Mouse (Mus musculus): ENCODE data around the gene Gab2.
"Not testable (repeated sequence)": the region's sequence is repeated elsewhere in the genome, so short reads cannot be mapped to it uniquely, and the experiment has no call there.

Gene Gab2

DNA sequence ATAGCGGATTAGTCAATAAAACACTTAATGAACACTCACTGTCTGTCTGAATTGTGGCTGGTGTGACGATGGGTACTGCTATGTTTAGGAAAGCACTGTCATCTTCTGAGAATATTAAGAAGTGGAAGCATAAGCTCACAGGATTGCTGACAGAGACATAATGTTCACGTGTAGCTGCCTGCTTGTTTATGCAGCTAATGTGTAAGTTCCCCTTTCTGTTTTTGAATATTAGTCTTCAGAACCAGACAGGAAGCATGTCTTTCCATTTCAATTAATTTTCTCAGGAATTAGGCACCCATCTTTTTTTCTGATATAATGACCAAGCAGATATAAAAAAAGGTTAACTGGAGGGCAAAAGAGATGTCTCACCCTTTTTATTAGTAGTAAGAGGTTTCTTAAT, 55.1 kb downstream of the Gab2 start:
- DNase-seq (ENCODE audit: low spot score), result no peak

DNA sequence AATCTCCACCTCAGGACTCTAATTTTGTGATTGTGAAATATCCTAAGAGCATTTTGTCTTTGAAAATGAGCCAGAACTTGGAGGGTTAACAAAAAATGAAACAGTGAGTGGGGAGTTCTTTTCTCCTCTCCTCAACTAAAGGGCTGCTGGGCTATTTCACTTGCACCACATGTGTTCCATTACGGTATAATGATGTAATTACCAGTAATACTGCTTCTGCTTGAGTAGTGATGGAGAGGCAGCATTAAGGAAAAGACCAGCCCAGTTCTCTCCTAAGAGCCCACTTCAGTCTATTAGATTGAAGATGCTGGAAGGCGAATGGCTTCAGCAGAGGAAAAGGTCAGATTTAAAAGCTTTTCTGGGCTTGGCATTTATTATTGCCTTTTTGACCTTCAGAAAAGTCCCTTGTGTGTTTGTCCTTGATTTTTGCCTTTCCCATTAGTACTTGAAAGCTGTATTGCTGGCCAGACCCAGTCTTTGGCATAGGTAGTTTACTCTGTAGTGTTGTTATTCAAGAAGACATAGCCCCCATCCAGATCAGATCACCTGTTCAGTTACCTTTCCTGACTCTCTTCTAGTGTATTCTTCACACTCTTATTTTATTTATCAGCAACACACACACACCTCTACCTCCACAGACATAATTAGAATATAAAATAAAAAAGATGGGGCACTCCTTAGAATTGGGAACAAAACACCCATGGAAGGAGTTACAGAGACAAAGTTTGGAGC, 69.9 kb downstream of the Gab2 start:
- no peak for DNase-seq (ENCODE audit: low spot score)

GRCm38 (mm10) chr7:97154756-97155487, 73.5 kb downstream of the Gab2 start:
- DNase-seq (ENCODE audit: low spot score), result no peak

DNA sequence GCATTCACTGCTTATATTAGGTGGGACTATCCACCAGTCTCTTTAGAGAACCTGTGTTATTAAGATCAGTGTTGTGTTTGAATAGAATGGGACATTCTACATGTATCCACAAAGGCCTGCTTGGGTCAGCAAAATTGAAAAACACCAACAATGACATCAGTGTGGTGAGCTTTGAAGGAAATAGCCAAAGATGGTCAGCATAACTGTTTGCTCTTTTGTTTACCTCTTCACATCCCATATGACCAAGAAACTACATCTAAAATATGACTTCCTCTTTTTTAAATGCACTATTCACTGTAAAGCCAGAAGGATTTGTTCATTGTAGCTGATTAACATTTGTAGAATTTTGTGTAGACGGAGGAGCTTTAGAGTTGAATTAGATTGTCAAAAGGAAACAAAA, 82.9 kb downstream of the Gab2 start:
- DNase-seq (ENCODE audit: low spot score), result no peak

GRCm38 (mm10) chr7:97171089-97171488, 89.7 kb downstream of the Gab2 start:
- no peak for DNase-seq (ENCODE audit: low spot score)

- DNase-seq (ENCODE audit: low spot score), result no peak
Observed at GRCm38 (mm10) chr7:97171719-97172118, 90.3 kb downstream of the Gab2 start.

DNA sequence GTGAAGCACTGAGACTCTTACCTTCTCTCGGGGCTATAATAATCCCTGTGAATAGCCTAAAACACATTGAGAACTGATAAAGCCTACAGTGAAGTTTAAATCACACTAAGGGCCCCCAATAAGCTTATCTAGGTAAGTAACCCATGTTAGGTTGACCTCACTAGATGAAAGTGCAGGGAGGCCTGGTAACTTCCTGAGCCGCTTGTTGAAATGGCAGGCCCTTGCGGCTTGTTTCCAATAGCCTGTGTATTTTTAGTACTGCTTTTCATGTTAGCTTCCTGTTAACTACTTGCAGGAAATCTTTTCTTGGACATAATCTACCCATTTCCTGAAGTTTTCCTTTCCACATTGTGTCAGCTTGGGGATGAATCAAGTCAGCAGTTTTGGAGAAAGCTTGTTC, 90.7 kb downstream of the Gab2 start:
- no peak for DNase-seq (ENCODE audit: low spot score)

- no peak for DNase-seq (ENCODE audit: low spot score)
Observed at GRCm38 (mm10) chr7:97181931-97182330, 100.5 kb downstream of the Gab2 start.

- no peak for DNase-seq (ENCODE audit: low spot score)
Observed at GRCm38 (mm10) chr7:97183426-97183825, 102.0 kb downstream of the Gab2 start.

GRCm38 (mm10) chr7:97184005-97184404, 102.6 kb downstream of the Gab2 start:
- DNase-seq (ENCODE audit: low spot score), result no peak

DNA sequence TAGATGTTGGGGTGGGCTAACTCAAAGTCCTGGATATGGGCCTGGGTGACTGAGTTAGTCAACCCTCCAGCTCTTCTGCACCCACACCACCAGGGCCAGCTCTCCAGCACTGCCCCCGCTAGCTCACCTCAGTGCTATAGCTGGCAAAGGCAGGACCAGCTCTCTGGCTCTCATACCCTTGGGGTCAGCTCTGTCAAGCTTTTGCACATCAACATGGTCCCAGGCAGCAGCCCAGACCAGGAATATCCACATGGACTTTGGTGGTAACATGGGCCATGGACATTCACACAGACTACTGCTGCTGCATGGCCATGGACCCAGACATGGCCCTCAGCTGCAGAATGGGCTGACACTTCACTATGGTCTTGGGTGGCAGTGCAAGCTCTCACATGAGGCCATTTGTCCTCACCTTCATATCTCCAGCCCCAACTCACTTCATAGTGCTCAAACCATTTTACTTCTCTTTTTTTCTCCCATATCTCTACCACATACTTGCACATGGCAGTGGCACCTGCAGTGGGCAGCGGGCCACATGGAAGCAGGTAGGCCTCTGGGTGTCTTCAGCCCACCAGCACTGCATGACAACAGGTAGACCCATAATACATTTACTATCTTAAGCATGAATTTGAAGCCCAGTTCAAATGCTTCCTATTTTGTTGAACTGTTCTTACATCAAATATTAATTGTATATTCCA, 106.1 kb downstream of the Gab2 start:
- no peak for DNase-seq (ENCODE audit: low spot score)

- DNase-seq (ENCODE audit: low spot score), result no peak
Observed at GRCm38 (mm10) chr7:97189116-97189515, 107.7 kb downstream of the Gab2 start.

DNA sequence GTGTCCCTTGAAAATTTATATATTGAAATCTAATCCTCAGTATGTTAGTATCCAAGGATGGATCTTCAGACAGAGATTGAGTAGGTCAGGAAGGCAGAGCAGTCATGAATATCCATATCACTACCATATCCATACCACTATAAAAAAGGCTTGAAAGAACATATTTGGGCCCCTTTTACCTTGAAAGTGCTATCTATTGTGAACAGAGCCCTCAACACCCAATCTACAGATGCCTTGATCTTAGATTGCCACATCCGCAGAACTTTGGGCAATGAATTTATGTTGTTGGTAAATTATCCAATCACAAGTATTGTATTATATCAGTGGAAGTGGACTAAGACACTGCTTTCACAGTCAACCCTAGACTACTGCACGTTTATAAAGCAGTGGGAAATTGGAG, 122.5 kb downstream of the Gab2 start:
- DNase-seq (ENCODE audit: low spot score), result no peak

- DNase-seq (ENCODE audit: low spot score), result no peak
Observed at GRCm38 (mm10) chr7:97208811-97209549, 127.6 kb downstream of the Gab2 start.

DNA sequence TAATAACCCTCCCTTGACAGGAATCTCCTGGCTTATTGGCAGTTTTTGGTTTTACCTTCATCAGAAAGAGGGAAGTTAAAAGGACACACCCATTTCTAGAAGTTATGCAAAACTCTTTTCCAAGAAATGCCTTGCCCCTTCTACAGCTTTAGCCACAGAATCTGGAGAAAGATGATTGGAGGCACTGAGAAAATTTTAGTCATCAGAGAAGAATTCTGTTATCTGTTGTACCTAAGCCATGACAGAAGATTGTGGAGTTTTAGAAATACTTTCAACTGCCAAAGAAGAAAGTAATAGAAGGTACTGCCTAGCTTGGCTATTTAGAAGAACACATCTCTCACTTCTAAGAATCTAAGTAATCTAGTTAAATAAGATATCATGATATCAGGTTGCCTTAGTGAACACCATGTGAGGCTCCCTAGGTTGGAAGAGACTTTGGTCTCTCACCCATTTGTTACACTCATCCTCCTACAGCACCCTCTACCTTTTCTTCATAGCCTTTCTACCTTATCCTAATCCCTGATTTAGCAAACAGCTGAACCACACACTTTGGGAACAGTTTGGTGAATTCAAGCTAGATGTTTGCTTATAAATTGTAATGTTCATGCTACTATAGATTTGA, 128.8 kb downstream of the Gab2 start:
- DNase-seq (ENCODE audit: low spot score), result no peak

- DNase-seq (ENCODE audit: low spot score), result no peak
Observed at GRCm38 (mm10) chr7:97211117-97211516, 129.7 kb downstream of the Gab2 start.

DNA sequence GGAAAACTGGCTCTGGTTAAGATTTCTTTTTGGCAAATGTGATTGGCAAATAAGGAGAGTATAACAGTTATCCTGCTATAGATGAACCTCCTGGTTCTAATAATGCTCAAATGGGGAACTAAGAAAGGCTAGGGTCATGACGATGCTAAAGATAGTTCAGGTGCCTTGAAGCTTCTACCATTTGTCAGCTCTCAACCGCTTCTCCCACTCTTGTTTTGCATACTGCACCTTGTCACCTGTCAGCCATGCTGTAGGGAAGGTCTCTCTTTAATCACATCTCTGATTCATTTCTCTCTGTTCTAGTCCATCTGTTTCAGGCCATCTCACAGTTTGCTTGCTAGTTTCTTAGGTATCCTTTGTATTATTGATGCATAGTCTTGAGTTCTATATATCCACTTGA, 142.4 kb downstream of the Gab2 start:
- no peak for DNase-seq (ENCODE audit: low spot score)

DNA sequence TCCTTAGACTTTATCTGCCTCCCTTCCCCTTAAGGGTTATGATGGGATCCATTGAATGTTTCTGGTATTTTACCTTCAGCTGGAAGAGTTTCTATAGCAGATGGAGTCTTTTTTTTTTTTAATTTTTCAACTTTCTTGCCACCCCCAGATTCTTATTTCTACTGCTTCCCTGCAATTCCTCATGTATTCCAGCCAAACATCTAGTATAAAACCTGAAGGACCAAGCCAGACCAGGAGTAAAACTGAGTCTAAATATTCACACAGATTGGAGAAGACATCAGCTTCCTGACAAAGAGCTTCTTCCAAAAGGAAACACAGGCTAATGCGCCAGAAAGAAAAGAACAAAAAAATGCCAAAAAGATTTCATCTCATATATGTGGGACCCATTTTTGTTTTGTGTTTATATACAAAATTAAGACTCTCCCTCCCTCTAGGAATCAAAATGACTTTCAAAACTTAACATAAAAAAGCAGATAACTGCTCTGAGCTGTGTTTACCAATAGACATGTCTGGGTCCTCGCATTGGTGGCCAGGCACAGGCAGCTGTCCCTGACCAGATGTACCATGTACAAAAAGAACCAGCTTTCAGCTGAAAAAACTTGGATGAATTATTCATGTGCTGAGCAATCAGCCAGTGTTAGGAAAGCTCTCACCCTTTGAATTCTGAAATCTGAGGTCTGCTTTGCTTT, 164.0 kb downstream of the Gab2 start:
- DNase-seq (ENCODE audit: low spot score), result no peak

DNA sequence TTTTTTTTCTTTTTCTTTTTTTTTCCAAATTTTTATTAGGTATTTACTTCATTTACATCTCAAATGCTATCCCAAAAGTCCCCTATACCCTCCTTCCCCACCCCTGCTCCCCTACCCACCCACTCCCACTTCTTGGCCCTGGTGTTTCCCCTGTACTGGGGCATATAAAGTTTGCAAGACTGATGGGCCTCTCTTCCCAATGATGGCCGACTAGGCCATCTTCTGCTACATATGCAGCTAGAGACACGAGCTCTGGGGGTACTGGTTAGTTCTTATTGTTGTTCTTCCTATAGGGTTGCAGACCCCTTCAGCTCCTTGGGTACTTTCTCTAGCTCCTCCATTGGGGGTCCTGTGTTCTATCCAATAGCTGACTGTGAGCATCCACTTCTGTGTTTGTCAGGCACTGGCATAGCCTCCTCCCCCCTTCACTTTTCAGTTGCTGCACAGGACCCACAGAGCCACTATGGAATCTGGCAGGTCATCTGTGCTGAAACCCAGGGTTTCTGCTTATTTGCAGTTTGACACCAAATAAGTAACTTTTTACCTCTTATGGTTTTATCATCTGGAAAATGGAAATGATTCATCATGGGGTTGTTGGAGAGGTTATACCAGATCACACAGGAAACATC, 164.7 kb downstream of the Gab2 start:
- DNase-seq (ENCODE audit: low spot score), result not testable (repeated sequence)

DNA sequence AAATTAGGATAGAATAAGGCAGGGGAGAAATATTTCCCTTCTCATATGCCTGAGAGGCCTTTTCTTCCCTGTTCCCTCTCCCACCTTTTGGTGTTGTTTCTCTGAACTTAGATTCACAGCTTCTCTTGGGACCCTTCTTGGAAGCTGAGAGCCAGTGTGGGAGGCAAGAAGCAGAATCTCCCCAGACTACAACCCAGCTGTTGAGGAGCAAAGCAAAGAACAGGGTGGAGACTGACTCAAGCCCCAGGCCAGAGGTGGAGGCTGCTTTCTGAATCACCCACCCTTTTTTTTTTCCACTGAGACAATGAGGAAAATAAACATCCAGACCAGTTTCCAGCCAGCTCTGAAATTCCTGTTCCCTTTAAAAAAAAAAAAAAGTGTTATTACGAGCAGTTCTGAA, 166.3 kb downstream of the Gab2 start:
- DNase-seq (ENCODE audit: low spot score), result no peak

GRCm38 (mm10) chr7:97248136-97248535, 166.8 kb downstream of the Gab2 start:
- DNase-seq (ENCODE audit: low spot score), result no peak
